Mouse (Mus musculus) brain, embryonic 14.5 days (tissue): Measurements from ENCODE around the gene Guca1a.

Source experiments
- CTCF ChIP-seq: fragments of 200-500 bp; IDR thresholded peaks from 2 replicates; pipeline ENCODE4 v1.5.1; 2012; ENCODE audit warnings: inconsistent platforms, mild to moderate bottlenecking, moderate library complexity, borderline replicate concordance; ENCODE audit not compliant: insufficient read depth, insufficient read length; ENCODE audit errors: extremely low read depth
- POLR2A ChIP-seq: fragments of 200-500 bp; IDR thresholded peaks from 2 replicates; pipeline ENCODE4 v1.6.1; 2012; ENCODE audit warnings: mild to moderate bottlenecking, inconsistent platforms, borderline replicate concordance; ENCODE audit not compliant: poor library complexity, insufficient read depth, insufficient read length, severe bottlenecking; ENCODE audit errors: extremely low read depth

- peak; percentile 25; the same call in 1 of the 2 replicates for TF ChIP-seq CTCF
- no peak for TF ChIP-seq POLR2A
Observed at GRCm38 (mm10) chr17:47427316-47427715, 26.9 kb upstream of the Guca1a start.
